Mouse (Mus musculus): Measurements from ENCODE around the gene Vegfc. TPM values are rescaled to one million over a fixed set of nuclear protein-coding genes. Genes with fewer than 3 reads are reported as not detected.

Vegfc gene
- total and polyA plus RNA-seq, 3 experiments: not detected

DNA sequence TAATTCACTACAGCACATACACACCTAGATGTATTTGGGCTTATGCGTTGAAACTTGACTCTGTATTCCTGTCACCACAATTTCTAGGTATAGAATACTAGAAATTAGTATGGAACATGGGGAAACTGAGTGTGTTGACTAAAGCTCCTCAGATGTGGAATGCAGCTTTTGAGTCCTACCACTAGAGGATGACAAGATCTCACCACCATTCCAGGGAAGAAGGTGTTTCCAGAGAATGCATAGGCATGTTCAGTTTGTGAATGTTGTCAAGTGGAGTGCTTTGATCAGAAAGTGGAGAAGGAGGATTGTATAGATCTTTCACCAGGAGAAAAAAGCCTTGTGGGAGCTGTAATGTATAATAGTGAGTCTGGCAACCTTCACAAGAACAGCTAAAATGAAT lies 33.9 kb upstream of the Vegfc start:
- no peak for TF ChIP-seq ZMIZ1 (IDR thresholded peaks at IDR 0.05; ENCODE audit: low read depth, low read length)
- Histone ChIP-seq H3K4me1 (ENCODE audit: control insufficient read depth in 1 of 2, insufficient read depth in 2 of 2, low read length in 2 of 2) (no peaks in the 10 kb centered on the region), H3K4me3 (ENCODE audit: control insufficient read depth in 1 of 2, insufficient read depth in 1 of 2, low read depth in 2 of 2, low read length in 2 of 2) (no peak overlapping the region), H3K79me2 (ENCODE audit: control insufficient read depth, insufficient read depth, low read length, poor library complexity) (no peaks in the 10 kb centered on the region), H3K27ac (ENCODE audit: control insufficient read depth, low read depth, low read length) (no peak overlapping the region), H3K36me3 (ENCODE audit: control insufficient read depth in 1 of 2, insufficient read depth in 2 of 2, low read length in 2 of 2) (no peaks in the 10 kb centered on the region), H3K27me3 (ENCODE audit: control insufficient read depth in 1 of 2, insufficient read depth in 2 of 2, low read length in 2 of 2) (no peaks in the 10 kb centered on the region), H3K9ac (ENCODE audit: control insufficient read depth, low read depth, low read length, poor library complexity, severe bottlenecking) (no peak overlapping the region), H3K9me3 (replicated peaks; ENCODE audit: insufficient read depth, low read length) (no peaks in the 10 kb centered on the region)
- no peak for DNase-seq (ENCODE audit: low read depth, low spot score)

- no peak overlapping the region for H3K9ac ChIP-seq (ENCODE audit: control insufficient read depth, low read depth, low read length, poor library complexity, severe bottlenecking)
- no peaks in the 10 kb centered on the region for H3K27me3 ChIP-seq (ENCODE audit: control insufficient read depth in 1 of 2, insufficient read depth in 2 of 2, low read length in 2 of 2)
- TF ChIP-seq TAL1 (IDR thresholded peaks at IDR 0.05; ENCODE audit: low read length) (no peak), JUND (IDR thresholded peaks at IDR 0.05; ENCODE audit: low read depth, low read length) (no peak), CHD2 (IDR thresholded peaks at IDR 0.05; ENCODE audit: low read length) (no peak), TCF12 (IDR thresholded peaks at IDR 0.05; ENCODE audit: low read depth, low read length) (no peak), ZC3H11A (IDR thresholded peaks at IDR 0.05; ENCODE audit: low read depth, low read length) (no peak), MAX (IDR thresholded peaks at IDR 0.05; ENCODE audit: low read length) (no peak), ZMIZ1 (IDR thresholded peaks at IDR 0.05; ENCODE audit: low read depth, low read length) (no peak), POLR2A (IDR thresholded peaks at IDR 0.05; ENCODE audit: control insufficient read depth in 1 of 2, insufficient read depth in 1 of 2, low read depth in 1 of 2, low read length in 2 of 2, poor library complexity in 1 of 2) (no peak), USF2 (IDR thresholded peaks at IDR 0.05; ENCODE audit: borderline replicate concordance in 1 of 2, insufficient read depth in 1 of 2, low read depth in 1 of 2, low read length in 2 of 2) (no peak), ELF1 (IDR thresholded peaks at IDR 0.05; ENCODE audit: low read depth, low read length) (no peak), MYB (IDR thresholded peaks at IDR 0.05; ENCODE audit: low read depth, low read length) (no peak), KAT2A (conservative IDR thresholded peaks at IDR 0.05; ENCODE audit: low read depth, low read length) (no peak), NRF1 (IDR thresholded peaks at IDR 0.05; ENCODE audit: insufficient read depth, low read depth, low read length, poor library complexity, severe bottlenecking) (no peak), GABPA (IDR thresholded peaks at IDR 0.05; ENCODE audit: low read depth, low read length) (no peak), SIN3A (IDR thresholded peaks at IDR 0.05; ENCODE audit: low read length) (no peak), ETS1 (IDR thresholded peaks at IDR 0.05; ENCODE audit: low read depth, low read length) (no peak)
- H3K4me3 ChIP-seq (ENCODE audit: control insufficient read depth in 1 of 2, insufficient read depth in 1 of 2, low read depth in 2 of 2, low read length in 2 of 2): no peak overlapping the region
- H3K27ac ChIP-seq (ENCODE audit: control insufficient read depth, low read depth, low read length): no peak overlapping the region
- no peak for DNase-seq (ENCODE audit: low read depth, low spot score)
- no peaks in the 10 kb centered on the region for H3K79me2 ChIP-seq (ENCODE audit: control insufficient read depth, insufficient read depth, low read length, poor library complexity)
- no peaks in the 10 kb centered on the region for H3K9me3 ChIP-seq (replicated peaks; ENCODE audit: insufficient read depth, low read length)
- H3K36me3 ChIP-seq (ENCODE audit: control insufficient read depth in 1 of 2, insufficient read depth in 2 of 2, low read length in 2 of 2): no peaks in the 10 kb centered on the region
- no peaks in the 10 kb centered on the region for H3K4me1 ChIP-seq (ENCODE audit: control insufficient read depth in 1 of 2, insufficient read depth in 2 of 2, low read length in 2 of 2)
Measured at GRCm38 (mm10) chr8:54053210-54053609, 24.2 kb upstream of the Vegfc start.

GRCm38 (mm10) chr8:54065492-54065891 lies 11.9 kb upstream of the Vegfc start:
- Histone ChIP-seq H3K27ac (ENCODE audit: control insufficient read depth, low read depth, low read length) (no peak overlapping the region), H3K4me1 (ENCODE audit: control insufficient read depth in 1 of 2, insufficient read depth in 2 of 2, low read length in 2 of 2) (no peaks in the 10 kb centered on the region), H3K9ac (ENCODE audit: control insufficient read depth, low read depth, low read length, poor library complexity, severe bottlenecking) (no peak overlapping the region), H3K36me3 (ENCODE audit: control insufficient read depth in 1 of 2, insufficient read depth in 2 of 2, low read length in 2 of 2) (no peaks in the 10 kb centered on the region), H3K4me3 (ENCODE audit: control insufficient read depth in 1 of 2, insufficient read depth in 1 of 2, low read depth in 2 of 2, low read length in 2 of 2) (no peak overlapping the region), H3K27me3 (ENCODE audit: control insufficient read depth in 1 of 2, insufficient read depth in 2 of 2, low read length in 2 of 2) (no peaks in the 10 kb centered on the region), H3K9me3 (replicated peaks; ENCODE audit: insufficient read depth, low read length) (no peaks in the 10 kb centered on the region), H3K79me2 (ENCODE audit: control insufficient read depth, insufficient read depth, low read length, poor library complexity) (no peaks in the 10 kb centered on the region)
- no peak for DNase-seq (ENCODE audit: low read depth, low spot score)
- no peak for TF ChIP-seq ZNF384 (IDR thresholded peaks at IDR 0.05; ENCODE audit: low read depth, low read length)
- TF ChIP-seq NELFE (IDR thresholded peaks at IDR 0.05; ENCODE audit: low read depth, low read length): no peak
- no peak for TF ChIP-seq UBTF (IDR thresholded peaks at IDR 0.05; ENCODE audit: borderline replicate concordance, insufficient read depth, low read depth, low read length)
- no peak for TF ChIP-seq RAD21 (IDR thresholded peaks at IDR 0.05; ENCODE audit: low read depth, low read length)
- no peak for TF ChIP-seq HCFC1 (IDR thresholded peaks at IDR 0.05; ENCODE audit: low read depth, low read length)
- no peak for TF ChIP-seq RCOR1 (IDR thresholded peaks at IDR 0.05; ENCODE audit: low read depth, low read length)
- no peak for TF ChIP-seq ZC3H11A (IDR thresholded peaks at IDR 0.05; ENCODE audit: low read depth, low read length)
- TF ChIP-seq MEF2A (IDR thresholded peaks at IDR 0.05; ENCODE audit: extremely low read depth, insufficient replicate concordance, low read depth, low read length, poor library complexity, severe bottlenecking): no peak
- TF ChIP-seq ZKSCAN1 (IDR thresholded peaks at IDR 0.05; ENCODE audit: low read depth, low read length): no peak
- no peak for TF ChIP-seq KAT2A (conservative IDR thresholded peaks at IDR 0.05; ENCODE audit: low read depth, low read length)
- TF ChIP-seq MAFK (IDR thresholded peaks at IDR 0.05; ENCODE audit: borderline replicate concordance, low read depth, low read length): no peak
